Mouse (Mus musculus) heart, postnatal 10 days (tissue): ENCODE measurements around the gene Abhd10. TPM values are rescaled to one million over a fixed set of nuclear protein-coding genes. Genes with fewer than 3 reads are reported as not detected.

Source experiments
- DNase-seq, 2 experiments: peaks; one replicate each; pipeline ENCODE4 v3.0.0; 2021
- intact Hi-C: fragments of 180-260 bp; cut with DNase I; formaldehyde crosslinking; loops from one replicate; pipeline ENCODE4 v1.15.1; 2025
- total RNA-seq, 2 experiments: library from RNA; stranded (reverse); gene quantifications; 2 replicates each; pipeline ENCODE4 v1.2.3; 2021

Abhd10 gene
- 10 to 100 TPM; 19.2 TPM for total RNA-seq

DNA sequence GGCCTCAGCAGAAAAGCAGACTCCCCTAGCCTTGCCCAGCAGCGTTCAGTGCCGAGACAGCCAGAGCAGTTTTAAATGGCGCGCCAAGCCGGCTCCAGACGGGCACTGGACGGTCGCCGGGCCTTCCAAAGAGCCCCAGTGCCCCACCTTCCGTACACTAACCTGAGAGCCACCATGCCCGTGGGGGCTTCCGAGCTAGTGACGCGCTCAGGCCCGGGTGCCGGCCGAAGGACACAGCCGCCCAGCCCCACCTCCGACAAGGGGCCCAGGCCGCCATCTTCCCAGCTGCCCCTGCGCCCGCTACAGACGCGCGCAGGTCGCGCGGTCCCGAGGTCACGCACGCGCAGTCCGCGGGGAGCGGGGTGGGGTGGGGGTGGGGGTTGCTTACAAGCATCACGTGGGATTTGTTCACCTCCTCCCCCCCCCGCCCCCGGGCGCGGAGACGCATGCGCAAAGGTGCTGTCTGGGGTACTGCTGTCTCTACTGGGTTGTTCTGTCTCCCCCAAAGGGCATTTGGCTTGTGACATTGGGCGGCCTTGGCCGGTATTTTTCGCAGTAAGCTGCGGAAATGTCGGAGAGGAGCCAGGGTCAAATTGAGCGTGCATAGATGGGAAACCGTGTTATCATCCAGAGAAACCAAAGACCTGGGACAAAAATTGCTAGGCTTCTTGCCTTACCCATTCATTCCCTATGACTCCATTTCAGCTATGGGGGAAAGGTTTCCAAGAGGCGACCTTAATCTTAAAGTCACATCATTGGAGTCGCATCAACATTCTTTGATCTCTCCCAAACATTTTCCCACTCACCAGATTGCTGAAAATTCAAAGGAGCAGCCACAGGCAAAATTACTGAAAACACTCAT, at the start of gene Abhd10:
Abhd10 (minus strand) TSS at position 341 of the 862 bp plus-strand sequence.
- intact Hi-C loops = loop anchor here (5.0 kb wide), 1 partner anchor 224 kb away; no protein-coding TSS in a partner anchor
- peak; percentile 96 to 97 for DNase-seq

DNA sequence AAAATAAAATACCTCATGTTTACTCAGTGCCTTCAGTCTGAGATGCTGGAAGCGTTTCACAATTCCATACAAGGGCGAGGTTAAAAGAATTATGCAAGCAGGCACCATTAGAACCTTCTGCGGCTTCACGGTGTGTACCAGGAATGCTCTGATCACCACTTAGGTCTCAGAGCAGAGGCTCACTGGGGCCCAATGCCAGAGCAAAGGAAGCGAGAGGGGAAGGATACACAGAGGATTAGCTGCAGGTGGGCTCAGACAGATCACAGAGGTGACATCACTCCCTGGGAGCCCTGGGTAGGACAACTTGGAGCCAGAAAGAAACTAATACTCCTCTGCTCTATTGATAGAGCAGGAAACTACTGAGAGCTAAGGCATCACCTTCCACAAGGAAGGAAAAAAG, 48.5 kb upstream of the Abhd10 start:
- no peak for DNase-seq
- intact Hi-C loops = no loop called here

DNA sequence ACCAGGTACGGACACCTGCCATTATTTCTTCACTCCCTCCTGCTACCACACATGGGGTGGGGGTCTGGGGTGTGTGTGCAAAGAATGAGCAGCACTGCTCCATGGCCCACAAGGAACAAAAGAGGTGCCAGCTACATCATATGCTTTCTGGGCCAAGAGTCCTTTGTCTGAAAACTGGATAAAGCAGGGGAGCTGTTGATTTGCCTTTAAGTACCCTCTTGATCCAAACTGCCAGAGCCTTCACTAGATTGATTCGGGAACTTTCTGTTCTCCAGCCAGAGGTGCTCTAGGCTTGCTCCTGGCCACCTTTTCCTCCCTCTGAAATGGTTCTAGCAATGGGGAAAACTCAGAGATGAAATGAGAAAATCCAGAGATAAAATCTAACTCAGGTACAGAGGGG, 46.6 kb upstream of the Abhd10 start:
- intact Hi-C loops = no loop called here

GRCm38 (mm10) chr16:45787650-45788049, 44.9 kb upstream of the Abhd10 start:
- intact Hi-C loops = no loop called here
- DNase-seq = no peak

More for the DNA sequence above, 46.6 kb upstream of the Abhd10 start:
- no peak for DNase-seq

- intact Hi-C loops = no loop called here
- no peak for DNase-seq
Measured at GRCm38 (mm10) chr16:45786639-45787038, 43.9 kb upstream of the Abhd10 start.

- intact Hi-C loops = loop anchor here (2.0 kb wide), 1 partner anchor 13 kb away; no protein-coding TSS in a partner anchor
- DNase-seq = no peak
Measured at GRCm38 (mm10) chr16:45780001-45780400, 37.2 kb upstream of the Abhd10 start.

- no peak for DNase-seq
- intact Hi-C loops = no loop called here
Measured at GRCm38 (mm10) chr16:45774813-45775212, 32.1 kb upstream of the Abhd10 start.

- no peak for DNase-seq
- intact Hi-C loops = no loop called here
Measured at GRCm38 (mm10) chr16:45770914-45771313, 28.2 kb upstream of the Abhd10 start.

GRCm38 (mm10) chr16:45767853-45768640, 25.3 kb upstream of the Abhd10 start:
- no peak for DNase-seq
- intact Hi-C loops = loop anchor here (2.0 kb wide), 1 partner anchor 13 kb away; no protein-coding TSS in a partner anchor

DNA sequence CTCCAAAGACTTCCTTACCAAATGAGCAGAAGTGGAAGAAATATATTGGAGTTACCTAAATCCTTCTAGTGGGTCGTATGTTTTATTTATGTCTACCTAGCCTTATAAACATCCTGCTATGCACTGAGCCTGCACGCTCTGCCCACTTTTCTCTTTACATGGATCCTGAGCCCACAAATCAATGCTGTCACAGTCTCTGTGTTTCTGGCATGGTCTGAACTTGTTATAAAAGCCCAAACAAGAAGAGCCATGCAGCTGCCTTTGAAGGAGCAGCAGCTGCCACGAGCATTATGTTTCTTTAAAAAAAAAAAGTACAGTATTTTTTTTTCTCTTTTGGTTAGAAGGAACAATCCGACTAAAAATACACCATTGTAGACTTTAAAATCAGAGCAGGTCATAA, 24.7 kb upstream of the Abhd10 start:
- intact Hi-C loops = loop anchor here (2.0 kb wide), 1 partner anchor 13 kb away; no protein-coding TSS in a partner anchor
- DNase-seq = no peak

- DNase-seq = no peak
- intact Hi-C loops = loop anchor here (2.0 kb wide), 1 partner anchor 15 kb away; no protein-coding TSS in a partner anchor
Measured at GRCm38 (mm10) chr16:45765801-45766494, 23.2 kb upstream of the Abhd10 start.

GRCm38 (mm10) chr16:45765102-45765501, 22.3 kb upstream of the Abhd10 start:
- intact Hi-C loops = no loop called here
- no peak for DNase-seq

DNA sequence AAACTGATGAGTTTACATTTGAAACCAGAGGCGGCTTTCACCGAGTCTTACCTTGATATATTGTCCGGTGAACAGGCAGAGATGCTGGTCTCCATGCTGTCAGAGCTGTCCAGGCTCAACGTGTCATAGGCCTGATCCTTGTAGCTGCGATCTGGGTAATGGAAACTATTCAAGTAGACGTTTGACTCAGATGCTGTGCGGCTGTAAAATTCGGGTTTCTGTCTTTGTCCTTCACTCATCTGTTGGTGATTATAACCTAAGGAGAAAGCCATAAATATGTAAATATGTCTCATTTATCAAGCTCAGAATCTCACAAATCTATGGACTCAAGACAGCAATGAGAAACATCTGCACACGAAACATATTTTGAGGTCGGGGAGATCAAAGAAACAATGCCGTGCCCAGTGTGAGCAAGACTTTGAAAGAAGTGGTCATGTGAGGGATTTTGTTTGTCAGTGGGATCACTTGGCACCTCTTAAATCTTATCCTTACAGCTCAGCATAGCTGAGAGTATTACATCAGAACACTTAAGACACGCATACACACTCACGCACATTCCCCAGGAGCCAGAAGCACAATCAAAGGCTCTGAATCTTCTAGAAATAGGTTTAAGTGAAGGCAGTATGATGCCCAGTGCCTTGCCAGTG, 20.2 kb upstream of the Abhd10 start:
- no peak for DNase-seq
- intact Hi-C loops = no loop called here

DNA sequence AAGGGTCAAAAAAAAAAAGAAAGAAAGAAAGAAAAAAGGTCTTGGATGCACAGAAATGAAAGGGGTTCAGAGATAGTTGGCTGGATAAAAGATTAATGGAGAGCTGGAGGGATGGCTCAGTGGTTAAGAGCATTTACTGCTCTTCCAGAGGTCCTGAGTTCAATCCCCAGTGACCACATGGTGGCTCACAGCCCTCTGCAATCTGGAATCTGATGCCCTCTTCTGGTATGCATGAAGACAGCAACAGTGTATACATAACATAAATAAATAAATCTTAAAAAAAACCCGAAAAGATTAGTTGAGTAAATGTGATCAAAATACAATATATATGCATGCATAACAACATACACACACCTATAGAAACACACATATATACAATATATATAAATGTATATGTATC, 18.7 kb upstream of the Abhd10 start:
- intact Hi-C loops = no loop called here

DNA sequence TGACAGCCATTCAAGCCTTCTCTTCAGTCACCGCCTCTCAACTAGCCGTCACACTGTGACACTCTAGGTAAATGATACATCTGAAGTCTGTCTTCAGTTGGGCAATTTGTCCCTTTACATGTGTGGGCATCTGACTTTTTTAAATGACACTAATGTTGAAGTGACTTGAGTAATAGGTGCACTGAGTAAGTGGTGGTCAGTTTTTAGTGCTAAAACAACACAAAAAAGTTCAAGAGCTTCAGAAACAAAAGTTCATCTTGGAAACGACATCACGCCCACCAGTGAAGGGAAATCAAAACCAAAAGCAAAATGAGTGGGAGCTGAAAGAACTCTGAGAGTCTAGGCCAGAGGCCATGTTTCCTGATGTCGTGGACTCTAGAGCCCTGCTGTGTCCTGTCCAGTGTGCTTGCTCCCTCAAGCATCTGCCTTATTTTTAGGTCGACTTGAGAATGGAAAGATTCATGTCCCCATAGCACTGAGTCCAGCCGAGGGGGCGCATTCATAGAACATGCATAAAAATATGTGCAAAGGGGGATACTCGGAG, 16.0 kb upstream of the Abhd10 start:
- DNase-seq = no peak
- intact Hi-C loops = loop anchor here (5.0 kb wide), 3 partner anchors 39 to 84 kb away; no protein-coding TSS in a partner anchor

More for the DNA sequence above, 18.7 kb upstream of the Abhd10 start:
- no peak for DNase-seq

GRCm38 (mm10) chr16:45757421-45758078, 14.8 kb upstream of the Abhd10 start:
- DNase-seq = peak; percentile 72 to 74
- intact Hi-C loops = loop anchor here (2.0 to 5.0 kb wide), 5 partner anchors 40 to 263 kb away; no protein-coding TSS in a partner anchor

DNA sequence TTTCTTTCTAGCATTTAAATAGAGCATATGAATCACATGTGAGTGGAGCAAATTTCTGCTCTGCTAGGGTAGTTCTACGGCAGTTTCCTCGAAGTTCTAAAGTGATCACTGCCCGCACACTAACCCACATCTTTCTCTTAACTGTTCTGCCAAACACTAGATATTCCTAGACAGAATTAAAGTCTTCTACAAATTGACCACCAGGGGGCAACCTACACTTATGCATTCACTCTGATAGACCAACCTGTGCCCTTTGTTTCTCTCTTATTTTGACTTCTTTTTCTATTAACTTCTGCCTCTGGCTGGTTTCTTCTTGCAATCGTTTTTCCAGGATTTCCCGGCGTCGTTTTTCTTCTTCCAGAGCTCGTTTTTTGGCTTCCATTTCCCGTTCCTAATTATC, 14.1 kb upstream of the Abhd10 start:
- DNase-seq = peak; percentile 65 to 80

DNA sequence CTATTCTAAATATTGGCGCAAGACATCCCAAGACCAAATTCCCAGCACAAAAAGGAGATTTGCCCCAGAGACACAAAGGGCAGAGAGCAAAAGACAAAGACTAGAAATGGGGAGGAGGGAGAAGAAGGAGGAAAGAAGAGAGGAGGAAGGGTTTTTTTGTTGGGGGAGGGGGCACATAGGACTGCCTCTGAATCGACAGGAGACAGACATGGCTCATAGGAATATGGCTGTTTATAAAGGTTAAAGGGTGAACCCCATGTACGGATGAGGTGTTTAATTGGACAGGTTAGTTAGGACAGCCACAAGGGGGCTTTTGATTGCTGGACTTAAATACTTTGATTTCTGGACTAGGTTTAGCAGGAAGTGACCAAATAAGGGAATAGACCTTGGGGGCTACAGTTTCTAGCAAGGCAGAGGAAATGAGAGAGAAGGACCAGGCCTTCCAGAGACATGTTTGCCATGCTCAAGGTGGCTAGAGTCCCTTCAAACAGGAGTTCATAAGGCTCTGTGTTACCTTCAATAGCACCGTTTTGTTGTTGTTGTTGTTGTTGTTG, 913 bp upstream of the Abhd10 start:
- DNase-seq = no peak
- intact Hi-C loops = loop anchor here (5.0 kb wide), 1 partner anchor 224 kb away; no protein-coding TSS in a partner anchor

More for the DNA sequence above, 14.1 kb upstream of the Abhd10 start:
- intact Hi-C loops = loop anchor here (2.0 to 5.0 kb wide), 5 partner anchors 40 to 264 kb away; no protein-coding TSS in a partner anchor

DNA sequence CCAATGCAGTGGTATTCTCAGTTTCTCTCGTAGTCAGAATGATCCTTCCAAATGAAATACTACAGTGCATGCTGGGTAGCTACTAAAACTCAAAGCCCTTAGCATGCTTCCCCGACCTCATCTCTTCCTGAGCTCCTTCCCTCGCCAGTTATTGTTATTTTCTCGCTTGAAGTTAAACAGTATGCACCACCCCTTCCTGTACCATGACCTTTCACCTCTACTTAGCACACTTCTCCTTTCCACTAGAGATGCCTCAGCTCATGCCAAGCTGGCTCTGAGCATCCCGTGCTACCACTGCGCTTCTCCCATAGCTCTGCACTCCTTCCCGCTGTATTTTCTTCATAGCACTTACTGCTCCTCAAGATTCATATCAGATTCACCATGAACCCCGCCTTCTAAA, 4.9 kb downstream of the Abhd10 start:
- DNase-seq = no peak
- intact Hi-C loops = no loop called here
